Mouse (Mus musculus) liver, adult 2 months (tissue): ENCODE measurements around the gene Eif4a3.

Source experiments
- CTCF ChIP-seq: fragments of 200-500 bp; IDR thresholded peaks from 2 replicates; pipeline ENCODE4 v1.5.1; 2011; ENCODE audit warnings: low read depth, low read length, control low read depth
- POLR2A ChIP-seq: fragments of 200-500 bp; IDR thresholded peaks from 2 replicates; pipeline ENCODE4 v1.6.1; 2011; ENCODE audit warnings: low read length, control low read depth; ENCODE audit not compliant: insufficient read depth; ENCODE audit errors: extremely low read depth

DNA sequence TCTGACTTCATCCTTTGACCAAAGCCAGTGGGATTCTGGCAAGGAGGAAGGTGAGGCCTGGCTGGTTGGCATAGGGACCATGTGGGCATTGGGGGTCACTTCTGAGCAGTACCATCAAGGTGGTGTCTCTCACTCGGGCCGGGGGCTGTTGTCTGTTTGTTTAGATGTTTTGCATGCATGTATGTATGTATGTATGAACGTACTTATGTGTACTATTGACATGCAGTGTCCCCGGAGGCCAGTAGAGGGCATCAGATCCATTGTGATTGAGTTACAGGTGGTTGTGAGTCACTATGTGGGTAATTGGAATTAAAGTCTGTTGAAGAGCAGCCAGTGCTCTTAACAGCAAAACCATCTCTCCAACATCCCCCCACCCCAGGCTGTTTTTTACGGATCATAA, 39.7 kb upstream of the Eif4a3 start:
- TF ChIP-seq CTCF: peak; percentile 36
- no peak for TF ChIP-seq POLR2A
